ENCODE assay signal across 16 mouse cellular contexts in the genomic region with DNA sequence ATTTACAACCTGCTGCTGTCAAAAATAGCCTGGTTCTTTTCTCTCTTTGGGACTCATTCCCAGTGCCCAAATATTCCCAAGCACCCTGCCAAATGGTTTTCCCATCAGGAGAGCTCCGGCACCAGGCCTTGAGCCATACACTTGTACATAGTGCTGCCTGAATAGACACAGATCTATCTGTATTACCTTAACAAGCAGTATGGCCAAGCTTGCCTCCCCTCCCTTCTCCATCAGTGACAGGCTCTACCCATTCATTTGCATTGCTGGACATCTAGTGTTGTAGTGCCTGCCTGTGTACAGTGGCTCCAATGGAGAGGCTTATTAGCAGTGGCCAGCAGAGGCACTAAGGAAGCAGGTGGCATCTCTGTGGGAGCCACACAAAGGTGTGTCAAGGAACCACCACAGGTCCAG. TPM values are rescaled to one million over a fixed set of nuclear protein-coding genes. Genes with fewer than 3 reads are reported as not detected.
DNase-seq lines count a peak whose midpoint lies in the region; ATAC-seq lines count a peak whose summit lies in the region.
"Had no signal": no experiment of that assay in that cellular context is flagged by ENCODE, and none has a peak within 500 bp of the region (broad histone marks: within the 10 kb centered on the region; RNA-seq: fewer than 3 reads in every experiment).

No protein-coding gene starts in this region.

- no peaks in the 10 kb centered on the region for H3K27me3 ChIP-seq in heart, embryonic 10.5 days (ENCODE audit: insufficient read depth, poor library complexity, severe bottlenecking)
- H3K27me3 ChIP-seq in heart, embryonic 16.5 days (ENCODE audit: control insufficient read depth, insufficient read depth, low read length), result no peaks in the 10 kb centered on the region
- no peaks in the 10 kb centered on the region for H3K27me3 ChIP-seq in embryonic facial prominence, embryonic 10.5 days (replicated peaks; ENCODE audit: low read depth, poor library complexity, severe bottlenecking)
- no peaks in the 10 kb centered on the region for H3K27me3 ChIP-seq in forebrain, embryonic 10.5 days (ENCODE audit: poor library complexity, severe bottlenecking)
- H3K27me3 ChIP-seq: kidney, embryonic 15.5 days; limb, embryonic 13.5 days had no signal

- DNase-seq in heart, adult 8-10 months (ENCODE audit: low spot score), result peak; percentile 63
- no peak for DNase-seq in heart, embryonic 10.5 days (ENCODE audit: low spot score)
- DNase-seq in cerebellum, adult 11 months, result peak; percentile 70
- peak; percentile 88 for DNase-seq in cerebellum, adult 9-11 months
- no peak for DNase-seq in embryonic facial prominence, embryonic 10.5 days (ENCODE audit: low spot score)
- no peak for DNase-seq in right cerebral cortex, postnatal 4 days
- DNase-seq in forebrain, embryonic 10.5 days (ENCODE audit: extremely low spot score, low spot score), result no peak
- DNase-seq: adrenal gland, postnatal 25 days; liver, postnatal 0 days; lung, postnatal 36 days; thymus, postnatal 14 days had no signal

- peaks cover 30% of the 10 kb centered on the region for H3K4me1 ChIP-seq in heart, embryonic 10.5 days
- H3K4me1 ChIP-seq in heart, embryonic 16.5 days (ENCODE audit: control insufficient read depth, insufficient read depth, low read length), result peaks cover 40% of the 10 kb centered on the region
- H3K4me1 ChIP-seq in embryonic facial prominence, embryonic 10.5 days, result peaks cover under 1% of the 10 kb centered on the region; the same call in 1 of the 2 replicates
- H3K4me1 ChIP-seq in forebrain, embryonic 10.5 days, result peaks cover 12% of the 10 kb centered on the region; the same call in 1 of the 2 replicates
- H3K4me1 ChIP-seq: kidney, embryonic 15.5 days had no signal

- H3K27ac ChIP-seq in heart, embryonic 10.5 days, result no peak overlapping the region
- H3K27ac ChIP-seq in heart, embryonic 16.5 days (ENCODE audit: low read length), result peak overlapping the region; percentile 86
- no peak overlapping the region for H3K27ac ChIP-seq in embryonic facial prominence, embryonic 10.5 days (replicated peaks)
- H3K27ac ChIP-seq in forebrain, embryonic 10.5 days, result no peak overlapping the region
- H3K27ac ChIP-seq: kidney, embryonic 15.5 days; limb, embryonic 13.5 days; stomach, postnatal 0 days had no signal

- no peak overlapping the region for H3K4me3 ChIP-seq in heart, embryonic 10.5 days
- H3K4me3 ChIP-seq in heart, embryonic 16.5 days (ENCODE audit: low read length), result no peak overlapping the region
- H3K4me3 ChIP-seq in embryonic facial prominence, embryonic 10.5 days, result no peak overlapping the region
- no peak overlapping the region for H3K4me3 ChIP-seq in forebrain, embryonic 10.5 days
- H3K4me3 ChIP-seq: kidney, embryonic 15.5 days; limb, embryonic 13.5 days had no signal

- H3K4me2 ChIP-seq in heart, embryonic 16.5 days (ENCODE audit: low read depth, low read length), result no peak overlapping the region
- H3K4me2 ChIP-seq: kidney, embryonic 15.5 days; limb, embryonic 13.5 days; midbrain, embryonic 11.5 days had no signal

- no peak for ATAC-seq in heart, embryonic 16.5 days (replicated peaks; ENCODE audit: extremely low read depth, insufficient read depth, low FRiP score)
- ATAC-seq: liver, postnatal 0 days had no signal

- H3K9ac ChIP-seq in heart, embryonic 16.5 days (ENCODE audit: low read length), result 0 out of 2 replicates have a peak overlapping the region, but pooled peaks have one; percentile 21
- H3K9ac ChIP-seq: kidney, embryonic 15.5 days; limb, embryonic 13.5 days; liver, postnatal 0 days had no signal

- 96% methylated on average over 1 of the region's 1 CpGs for WGBS in heart, embryonic 10.5 days
- WGBS in heart, embryonic 16.5 days, result 45% methylated on average over 1 of the region's 1 CpGs
- WGBS in embryonic facial prominence, embryonic 10.5 days, result 94% methylated on average over 1 of the region's 1 CpGs
- 94% methylated on average over 1 of the region's 1 CpGs for WGBS in forebrain, embryonic 10.5 days

- H3K9me3 ChIP-seq in heart, embryonic 10.5 days, result no peaks in the 10 kb centered on the region
- no peaks in the 10 kb centered on the region for H3K9me3 ChIP-seq in heart, embryonic 16.5 days (replicated peaks; ENCODE audit: control insufficient read depth, low read length)
- no peaks in the 10 kb centered on the region for H3K9me3 ChIP-seq in embryonic facial prominence, embryonic 10.5 days
- no peaks in the 10 kb centered on the region for H3K9me3 ChIP-seq in forebrain, embryonic 10.5 days
- H3K9me3 ChIP-seq: kidney, embryonic 15.5 days; limb, embryonic 13.5 days had no signal

- peaks cover 37% of the 10 kb centered on the region for H3K36me3 ChIP-seq in heart, embryonic 10.5 days
- peaks cover 13% of the 10 kb centered on the region for H3K36me3 ChIP-seq in heart, embryonic 16.5 days (ENCODE audit: control insufficient read depth, insufficient read depth)
- peaks cover 79% of the 10 kb centered on the region for H3K36me3 ChIP-seq in embryonic facial prominence, embryonic 10.5 days (replicated peaks)
- peaks cover 70% of the 10 kb centered on the region for H3K36me3 ChIP-seq in forebrain, embryonic 10.5 days (replicated peaks)

RNA-seq across cellular contexts. Expression of a gene that starts 8.1 kb away (rescaled TPM):
- total RNA-seq in heart, adult 8-10 months (2022), result 10 to 100 TPM; 77.1 to 88.7 (median 82.1) TPM
- 21.5 and 23.8 TPM in 2 replicates for polyA plus RNA-seq in heart, embryonic 10.5 days (2016; fragmentation: Nextera tagmentation; extraction: Ambion mirVana)
- polyA plus RNA-seq in heart, embryonic 16.5 days (2015; fragmentation: Nextera tagmentation; extraction: Ambion mirVana), result 7.8 and 13.1 TPM in 2 replicates
- polyA plus RNA-seq in embryonic facial prominence, embryonic 10.5 days (2016; fragmentation: Nextera tagmentation; extraction: Ambion mirVana), result 20.2 and 22.8 TPM in 2 replicates
- 14.0 and 15.3 TPM in 2 replicates for polyA plus RNA-seq in forebrain, embryonic 10.5 days (2016; fragmentation: Nextera tagmentation; extraction: Ambion mirVana)

RNA-seq across cellular contexts. Expression of a gene that starts 25.5 kb away (rescaled TPM):
- 10 to 100 TPM; 34.7 to 43.9 (median 37.2) TPM for total RNA-seq in heart, adult 8-10 months (2022)
- polyA plus RNA-seq in heart, embryonic 10.5 days (2016; fragmentation: Nextera tagmentation; extraction: Ambion mirVana), result 75.0 and 83.0 TPM in 2 replicates
- polyA plus RNA-seq in heart, embryonic 16.5 days (2015; fragmentation: Nextera tagmentation; extraction: Ambion mirVana), result 36.8 and 45.6 TPM in 2 replicates
- 112 and 115 TPM in 2 replicates for polyA plus RNA-seq in embryonic facial prominence, embryonic 10.5 days (2016; fragmentation: Nextera tagmentation; extraction: Ambion mirVana)
- 108 and 114 TPM in 2 replicates for polyA plus RNA-seq in forebrain, embryonic 10.5 days (2016; fragmentation: Nextera tagmentation; extraction: Ambion mirVana)

RNA-seq across cellular contexts. Expression of a gene that starts 47.5 kb away (rescaled TPM):
- total RNA-seq in heart, adult 8-10 months (2022), result 1 to 10 TPM; 6.3 to 8.5 (median 7.6) TPM
- polyA plus RNA-seq in heart, embryonic 10.5 days (2016; fragmentation: Nextera tagmentation; extraction: Ambion mirVana), result 12.7 and 14.9 TPM in 2 replicates
- 11.5 and 12.7 TPM in 2 replicates for polyA plus RNA-seq in heart, embryonic 16.5 days (2015; fragmentation: Nextera tagmentation; extraction: Ambion mirVana)
- polyA plus RNA-seq in embryonic facial prominence, embryonic 10.5 days (2016; fragmentation: Nextera tagmentation; extraction: Ambion mirVana), result 20.1 and 20.2 TPM in 2 replicates
- polyA plus RNA-seq in forebrain, embryonic 10.5 days (2016; fragmentation: Nextera tagmentation; extraction: Ambion mirVana), result 19.4 and 20.1 TPM in 2 replicates

RNA-seq across cellular contexts. Expression of a gene that starts 56.8 kb away (rescaled TPM):
- total RNA-seq in heart, adult 8-10 months (2022), result 1 to 10 TPM; 4.8 to 5.2 (median 4.8) TPM
- 9.7 and 12.0 TPM in 2 replicates for polyA plus RNA-seq in heart, embryonic 10.5 days (2016; fragmentation: Nextera tagmentation; extraction: Ambion mirVana)
- 9.8 and 10.3 TPM in 2 replicates for polyA plus RNA-seq in heart, embryonic 16.5 days (2015; fragmentation: Nextera tagmentation; extraction: Ambion mirVana)
- polyA plus RNA-seq in embryonic facial prominence, embryonic 10.5 days (2016; fragmentation: Nextera tagmentation; extraction: Ambion mirVana), result 14.5 and 16.1 TPM in 2 replicates
- 13.6 and 14.3 TPM in 2 replicates for polyA plus RNA-seq in forebrain, embryonic 10.5 days (2016; fragmentation: Nextera tagmentation; extraction: Ambion mirVana)

RNA-seq across cellular contexts. Expression of a gene that starts 56.9 kb away (rescaled TPM):
- 10 to 100 TPM; 18.1 to 29.0 (median 23.1) TPM for total RNA-seq in heart, adult 8-10 months (2022)
- polyA plus RNA-seq in heart, embryonic 10.5 days (2016; fragmentation: Nextera tagmentation; extraction: Ambion mirVana), result 0.84 and 1.7 TPM in 2 replicates
- polyA plus RNA-seq in heart, embryonic 16.5 days (2015; fragmentation: Nextera tagmentation; extraction: Ambion mirVana), result 1.4 and 1.5 TPM in 2 replicates
- polyA plus RNA-seq in embryonic facial prominence, embryonic 10.5 days (2016; fragmentation: Nextera tagmentation; extraction: Ambion mirVana), result 1.2 and 1.4 TPM in 2 replicates
- polyA plus RNA-seq in forebrain, embryonic 10.5 days (2016; fragmentation: Nextera tagmentation; extraction: Ambion mirVana), result 1.1 and 1.5 TPM in 2 replicates

Comparison
In these comparisons a context has a peak if more than half of its experiments do, and no peak if none do; other contexts are left out.
1. DNase-seq: peak in heart, adult 8-10 months (single experiment), cerebellum, adult 11 months (single experiment) and cerebellum, adult 9-11 months (single experiment); none in heart, embryonic 10.5 days (single experiment), embryonic facial prominence, embryonic 10.5 days (single experiment), right cerebral cortex, postnatal 4 days (single experiment) and forebrain, embryonic 10.5 days (single experiment).